Mouse (Mus musculus): ENCODE measurements around the gene Tmem132d.

Tmem132d gene

GRCm38 (mm10) chr5:128211125-128211524 is 221.8 kb downstream of the Tmem132d start:
- no peak for DNase-seq (ENCODE audit: low spot score)

DNA sequence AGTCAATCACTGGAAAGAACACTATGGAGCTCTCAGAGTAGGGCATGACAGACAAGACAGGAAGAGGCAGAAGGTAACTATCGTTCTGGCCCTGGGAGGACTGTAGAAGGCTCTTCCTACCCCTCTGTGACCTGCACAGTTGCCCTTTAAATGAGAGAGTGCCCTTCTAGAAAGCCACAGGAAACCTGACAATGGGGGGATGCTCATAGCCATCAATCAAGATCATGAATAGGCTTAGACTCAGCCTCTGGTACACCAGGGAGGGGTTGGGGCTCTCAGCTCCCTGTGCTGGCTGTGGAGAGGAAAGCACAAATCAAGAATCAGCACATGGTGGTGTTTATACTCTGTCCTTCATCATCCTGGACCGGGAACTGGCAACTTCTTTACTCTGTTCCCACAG is 227.2 kb downstream of the Tmem132d start:
- DNase-seq (ENCODE audit: low spot score): no peak

GRCm38 (mm10) chr5:128204685-128205320 is 228.1 kb downstream of the Tmem132d start:
- no peak for DNase-seq (ENCODE audit: low spot score)

DNA sequence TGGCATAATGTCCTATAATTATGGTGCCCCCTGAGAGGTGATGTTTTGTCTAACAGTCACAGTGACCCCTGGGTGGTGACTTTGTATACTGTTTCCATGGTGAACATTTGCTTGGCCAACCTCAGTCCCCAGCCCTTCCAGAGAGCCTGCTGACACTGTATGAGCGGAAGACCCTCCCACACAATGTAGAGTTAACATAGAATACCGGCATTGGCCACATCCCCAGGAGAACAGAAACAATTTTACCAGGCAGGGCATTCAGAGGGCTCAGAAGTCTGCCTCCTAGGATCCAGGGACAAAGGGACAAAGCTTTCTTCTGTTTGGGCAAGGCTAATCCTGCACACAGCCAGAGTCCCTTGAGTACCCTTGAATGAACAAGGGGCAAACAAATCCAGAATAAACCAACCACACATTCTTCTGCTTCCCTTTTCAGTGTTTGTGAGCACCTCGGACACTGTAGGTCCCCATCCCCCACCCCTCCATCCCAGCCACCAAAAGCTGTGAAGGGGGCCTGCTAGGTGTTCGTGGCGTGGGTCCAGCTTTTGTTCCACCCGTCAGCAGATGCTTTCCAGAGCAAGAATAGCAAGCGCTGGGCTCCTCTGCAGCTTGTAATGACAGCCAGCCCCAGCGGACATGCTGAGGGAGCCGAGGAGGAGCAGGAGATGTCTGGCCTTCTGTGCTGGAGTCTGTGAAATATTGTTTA is 228.8 kb downstream of the Tmem132d start:
- no peak for DNase-seq (ENCODE audit: low spot score)

DNA sequence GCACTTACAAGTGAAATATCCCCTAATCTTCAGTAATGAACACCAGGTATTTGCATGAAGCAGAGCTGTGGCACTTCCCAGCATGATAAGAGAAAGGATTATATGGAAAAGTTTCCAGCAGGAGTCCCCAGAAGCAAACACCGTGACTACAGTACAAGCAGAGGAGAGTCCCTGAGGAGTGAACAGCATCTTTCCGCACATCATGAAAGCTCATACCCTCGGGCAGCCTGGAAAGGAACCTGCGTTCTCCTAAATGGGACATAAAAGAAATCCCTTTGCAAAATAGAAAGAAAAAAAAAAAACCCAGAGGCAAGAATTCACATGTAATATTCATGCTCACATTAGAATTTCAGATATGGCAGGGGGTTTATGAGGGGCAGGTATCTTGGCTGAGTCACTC is 238.8 kb downstream of the Tmem132d start:
- DNase-seq (ENCODE audit: low spot score): no peak

DNA sequence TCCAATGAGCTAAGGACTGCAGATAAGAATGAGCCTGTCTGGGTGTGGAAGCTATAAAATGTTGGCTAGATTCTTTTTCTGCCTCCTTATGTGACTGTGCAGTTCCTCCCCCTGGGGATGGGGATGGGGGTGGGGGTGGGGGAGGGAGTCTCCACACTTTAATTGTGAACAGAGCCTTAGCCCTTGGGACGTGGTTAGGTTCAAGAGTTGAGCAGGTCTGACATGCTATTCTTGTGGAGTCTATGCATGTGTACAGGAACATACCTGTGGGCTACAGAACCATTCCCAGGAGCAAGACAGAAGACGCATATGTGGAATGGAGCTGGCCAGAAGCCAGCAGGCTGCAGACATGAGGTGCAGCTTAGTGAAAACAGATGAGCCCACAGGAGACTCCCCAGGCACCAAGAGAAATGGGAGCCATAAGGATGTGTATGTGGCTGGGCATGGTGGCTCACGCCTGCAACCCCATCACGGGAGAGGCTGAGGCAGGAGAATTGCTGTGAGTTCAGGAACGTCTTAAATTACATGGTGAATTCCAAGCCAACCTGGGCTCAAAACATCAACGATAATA is 240.3 kb downstream of the Tmem132d start:
- DNase-seq (ENCODE audit: low spot score): no peak

DNA sequence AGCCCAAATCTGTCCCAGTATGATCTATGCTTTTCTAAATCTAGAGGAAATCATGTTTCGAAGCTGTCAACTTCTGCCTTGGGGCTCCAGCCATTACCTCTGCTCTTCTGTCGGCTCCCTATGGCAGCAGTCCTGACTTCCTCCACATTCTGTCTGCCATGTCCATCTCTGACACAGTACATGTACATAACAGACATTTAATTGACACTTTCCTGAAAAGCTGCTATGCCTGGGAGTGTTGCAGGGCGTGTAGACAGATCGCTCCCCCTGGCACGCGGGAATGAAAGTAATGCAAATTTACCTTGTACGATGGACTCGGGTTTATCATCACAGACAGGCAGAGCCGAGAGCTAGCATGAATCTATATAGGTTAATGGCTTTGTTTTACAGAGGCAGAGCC is 241.2 kb downstream of the Tmem132d start:
- DNase-seq (ENCODE audit: low spot score): no peak

GRCm38 (mm10) chr5:128190243-128190820 is 242.5 kb downstream of the Tmem132d start:
- no peak for DNase-seq (ENCODE audit: low spot score)

GRCm38 (mm10) chr5:128176234-128176633 is 256.6 kb downstream of the Tmem132d start:
- DNase-seq (ENCODE audit: low spot score): no peak

GRCm38 (mm10) chr5:128158901-128159675 is 273.8 kb downstream of the Tmem132d start:
- no peak for DNase-seq (ENCODE audit: low spot score)

- DNase-seq (ENCODE audit: low spot score): no peak
Measured at GRCm38 (mm10) chr5:128151461-128151860, 281.4 kb downstream of the Tmem132d start.

DNA sequence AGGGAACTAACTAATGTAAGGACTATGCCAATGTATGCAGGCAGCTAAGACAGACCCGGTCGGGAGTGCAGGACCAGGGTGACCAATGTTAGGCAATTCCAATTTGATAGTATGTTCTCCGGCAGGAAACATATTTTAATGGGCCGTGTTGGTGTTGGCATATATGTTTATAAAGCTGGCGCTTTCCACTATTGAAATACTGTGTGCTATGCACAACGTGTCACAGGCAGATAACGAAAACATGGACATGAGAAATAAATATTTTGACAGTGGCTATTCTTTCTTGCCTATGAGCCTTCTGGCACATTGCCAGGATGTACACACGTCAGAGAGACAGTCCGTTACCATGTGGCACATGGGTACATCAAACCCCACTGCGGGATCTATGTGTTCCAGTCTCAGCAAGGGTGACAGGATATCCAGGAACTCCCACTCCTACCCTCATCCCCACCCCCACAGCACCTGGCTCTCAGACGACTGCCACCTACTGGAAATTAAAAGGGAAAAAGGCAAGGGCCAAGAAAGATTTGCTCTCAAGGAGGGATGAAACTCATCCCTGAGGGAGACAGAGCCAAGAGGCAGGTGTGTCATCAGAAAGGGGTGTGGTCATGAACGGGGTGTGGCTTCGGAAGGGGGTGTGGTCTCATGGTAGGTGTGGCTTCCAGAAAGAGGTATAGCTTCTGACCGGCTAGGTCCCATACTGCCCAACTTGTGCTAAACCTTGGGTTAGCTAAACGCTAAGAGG is 285.8 kb downstream of the Tmem132d start:
- no peak for DNase-seq (ENCODE audit: low spot score)

DNA sequence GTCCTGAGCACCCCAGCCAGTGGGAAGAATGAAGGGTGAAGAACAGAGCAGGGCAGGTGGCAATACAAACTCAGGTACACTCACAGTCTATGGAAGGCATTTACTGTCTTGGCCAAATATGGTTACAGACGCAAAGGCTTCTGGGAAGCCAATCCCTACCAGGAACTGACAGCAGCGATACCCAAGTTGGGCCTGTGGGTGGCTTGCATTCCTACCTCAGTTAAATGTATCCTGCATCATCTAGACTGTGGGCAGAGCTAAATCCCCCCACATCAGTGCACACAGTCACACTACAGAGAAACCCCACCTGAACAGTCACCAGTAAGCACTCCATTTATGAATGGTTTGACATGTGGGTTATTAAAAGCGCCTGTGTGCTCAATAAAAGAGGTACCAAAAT is 288.1 kb downstream of the Tmem132d start:
- DNase-seq (ENCODE audit: low spot score): no peak

DNA sequence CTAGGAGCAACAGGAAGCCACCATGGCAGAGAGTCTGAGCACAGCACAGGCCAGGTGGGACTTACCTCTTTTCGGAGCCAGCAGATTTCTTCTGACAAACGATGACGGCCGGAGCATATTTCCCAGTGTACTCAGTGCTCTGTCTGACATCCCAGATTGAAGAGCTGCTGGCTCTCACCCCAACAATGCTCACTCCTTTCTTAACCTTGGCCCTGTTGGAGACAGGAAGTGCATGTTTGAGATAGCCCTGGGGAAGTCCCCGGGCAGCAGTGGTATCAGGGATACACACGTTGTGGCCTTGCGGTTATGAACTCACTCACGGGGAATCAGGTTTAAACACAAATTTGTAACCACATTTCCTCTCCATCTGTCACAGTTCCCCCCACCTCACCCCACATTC is 296.1 kb downstream of the Tmem132d start:
- no peak for DNase-seq (ENCODE audit: low spot score)

- DNase-seq (ENCODE audit: low spot score): no peak
Measured at GRCm38 (mm10) chr5:128122656-128123055, 310.2 kb downstream of the Tmem132d start.

DNA sequence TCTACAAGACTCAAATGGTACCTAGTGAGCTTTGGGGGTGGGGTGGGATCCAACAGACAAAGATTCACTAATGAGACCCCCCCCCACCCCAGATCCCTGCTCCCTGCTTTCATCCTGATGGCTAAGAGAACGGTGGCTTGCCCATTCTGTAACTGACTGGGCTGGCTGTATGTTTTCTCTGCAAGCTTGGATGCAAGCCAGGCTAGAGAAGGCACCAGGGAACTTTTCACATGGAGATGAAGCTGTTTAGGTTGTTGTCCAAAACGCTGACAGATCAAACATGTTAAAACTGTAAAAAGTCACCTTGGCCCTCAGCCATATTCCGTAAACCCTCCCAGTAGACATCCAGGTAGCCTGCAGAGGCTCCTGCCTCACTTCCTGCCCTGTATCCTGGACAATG is 313.7 kb downstream of the Tmem132d start:
- no peak for DNase-seq (ENCODE audit: low spot score)

- DNase-seq (ENCODE audit: low spot score): no peak
Measured at GRCm38 (mm10) chr5:128113107-128113506, 319.8 kb downstream of the Tmem132d start.

DNA sequence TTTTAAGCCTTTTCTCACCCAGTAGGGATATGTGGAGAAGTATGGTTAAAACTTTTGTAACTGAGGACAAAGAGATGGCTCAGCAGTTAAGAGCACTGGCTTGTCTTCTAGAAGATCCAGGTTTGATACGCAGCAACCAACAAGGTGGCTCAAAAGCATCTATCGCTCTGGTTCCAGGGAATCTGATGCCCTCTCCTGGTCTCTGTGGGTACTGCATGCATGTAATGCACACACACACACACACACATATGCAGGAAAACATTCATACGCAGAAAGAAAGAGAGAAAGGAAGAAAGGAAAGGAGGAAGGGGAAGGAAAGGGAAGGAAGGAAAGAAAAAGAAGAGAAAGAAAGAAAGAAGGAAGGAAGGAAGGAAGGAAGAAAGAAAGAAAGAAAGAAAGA is 320.4 kb downstream of the Tmem132d start:
- no peak for DNase-seq (ENCODE audit: low spot score)

DNA sequence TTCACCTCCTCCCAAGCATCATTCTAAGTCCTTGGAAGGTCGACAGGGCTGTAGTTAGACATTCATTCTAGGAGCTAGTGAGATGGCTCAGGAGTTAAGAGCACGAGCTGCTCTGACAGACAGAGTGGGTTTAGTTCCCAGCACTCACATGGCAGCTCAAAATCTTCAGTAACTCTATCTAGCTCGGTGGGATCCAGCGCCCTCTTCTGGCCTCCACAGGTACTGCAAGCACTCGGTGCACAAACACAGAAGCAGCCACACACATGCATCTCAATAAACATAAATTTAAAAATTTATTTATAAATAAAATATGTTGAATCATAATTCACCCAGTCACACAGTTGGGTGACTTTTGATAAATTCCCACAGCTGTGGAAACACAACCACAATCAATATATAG is 321.2 kb downstream of the Tmem132d start:
- peak; percentile 47 for DNase-seq (ENCODE audit: low spot score)

DNA sequence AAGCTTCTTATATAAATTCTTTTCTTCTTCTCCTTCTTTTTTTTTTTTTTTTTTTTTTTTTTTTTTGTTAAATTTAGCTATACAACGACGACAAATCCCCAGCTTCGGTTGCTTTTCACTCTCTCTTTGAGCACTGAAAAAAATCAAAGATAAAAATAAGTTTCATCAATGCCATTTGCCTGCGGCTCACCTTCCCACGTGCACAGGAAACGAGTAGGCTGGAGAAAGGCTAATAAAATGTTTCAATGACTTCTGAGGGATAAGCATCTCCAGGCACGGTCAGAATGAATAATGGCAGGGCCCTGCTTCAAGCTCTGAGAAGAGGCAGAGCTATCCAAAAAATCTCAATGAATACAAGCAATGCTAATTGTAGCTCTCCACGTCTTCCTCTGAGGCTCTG is 330.3 kb downstream of the Tmem132d start:
- no peak for DNase-seq (ENCODE audit: low spot score)

- DNase-seq (ENCODE audit: low spot score): no peak
Measured at GRCm38 (mm10) chr5:128100331-128100730, 332.5 kb downstream of the Tmem132d start.

- no peak for DNase-seq (ENCODE audit: low spot score)
Measured at GRCm38 (mm10) chr5:128099439-128099838, 333.4 kb downstream of the Tmem132d start.

Measured in testis, postnatal 10 days (tissue).